Mouse (Mus musculus) A20 (cell line): ENCODE measurements around the gene Wipf3.

Source experiments
- DNase-seq: peaks from one replicate; pipeline ENCODE4 v3.0.0-alpha.2; 2011; ENCODE audit warnings: low read depth, low spot score

Gene Wipf3

GRCm38 (mm10) chr6:54429447-54430194 is at the start of gene Wipf3:
Wipf3 (plus strand) TSS chr6:54429603.
- no peak for DNase-seq

- no peak for DNase-seq
Observed at GRCm38 (mm10) chr6:54382636-54383035, 46.8 kb upstream of the Wipf3 start.

GRCm38 (mm10) chr6:54383893-54384524 is 45.4 kb upstream of the Wipf3 start:
- no peak for DNase-seq

GRCm38 (mm10) chr6:54384777-54385176 is 44.6 kb upstream of the Wipf3 start:
- DNase-seq = no peak

- DNase-seq = no peak
Observed at GRCm38 (mm10) chr6:54386429-54386828, 43.0 kb upstream of the Wipf3 start.

- DNase-seq = no peak
Observed at GRCm38 (mm10) chr6:54387044-54387443, 42.4 kb upstream of the Wipf3 start.

GRCm38 (mm10) chr6:54387751-54388150 is 41.7 kb upstream of the Wipf3 start:
- no peak for DNase-seq

GRCm38 (mm10) chr6:54388690-54389275 is 40.6 kb upstream of the Wipf3 start:
- DNase-seq = no peak

- peak; percentile 55 for DNase-seq
Observed at GRCm38 (mm10) chr6:54391765-54392164, 37.6 kb upstream of the Wipf3 start.

GRCm38 (mm10) chr6:54393886-54394285 is 35.5 kb upstream of the Wipf3 start:
- no peak for DNase-seq

- no peak for DNase-seq
Observed at GRCm38 (mm10) chr6:54399194-54399923, 30.0 kb upstream of the Wipf3 start.

GRCm38 (mm10) chr6:54401503-54401902 is 27.9 kb upstream of the Wipf3 start:
- no peak for DNase-seq

- DNase-seq = no peak
Observed at GRCm38 (mm10) chr6:54404916-54405315, 24.5 kb upstream of the Wipf3 start.

GRCm38 (mm10) chr6:54406116-54406515 is 23.3 kb upstream of the Wipf3 start:
- DNase-seq = no peak

GRCm38 (mm10) chr6:54409271-54409670 is 20.1 kb upstream of the Wipf3 start:
- DNase-seq = no peak

- no peak for DNase-seq
Observed at GRCm38 (mm10) chr6:54410451-54410850, 19.0 kb upstream of the Wipf3 start.

GRCm38 (mm10) chr6:54411591-54411990 is 17.8 kb upstream of the Wipf3 start:
- DNase-seq = no peak

GRCm38 (mm10) chr6:54412879-54413278 is 16.5 kb upstream of the Wipf3 start:
- DNase-seq = no peak

- DNase-seq = peak; percentile 78
Observed at GRCm38 (mm10) chr6:54425230-54425629, 4.2 kb upstream of the Wipf3 start.

GRCm38 (mm10) chr6:54428850-54429446 is 455 bp upstream of the Wipf3 start:
- no peak for DNase-seq

- DNase-seq = no peak
Observed at GRCm38 (mm10) chr6:54430221-54430620, 818 bp downstream of the Wipf3 start.

GRCm38 (mm10) chr6:54431761-54432160 is 2.4 kb downstream of the Wipf3 start:
- DNase-seq = no peak
